Mouse (Mus musculus) heart, adult 2 months (tissue): ENCODE measurements around the gene Itga3.

Source experiments
- CTCF ChIP-seq: fragments of 200-600 bp; IDR thresholded peaks from 2 replicates; pipeline ENCODE4 v1.8.1; 2022; ENCODE audit warnings: antibody characterized with exemption, mild to moderate bottlenecking, moderate library complexity
- EP300 ChIP-seq: fragments of 200-500 bp; IDR thresholded peaks from 2 replicates; pipeline ENCODE4 v1.6.1; 2011; ENCODE audit warnings: low read depth, low read length, control low read depth; ENCODE audit not compliant: insufficient read depth
- POLR2A ChIP-seq: fragments of 200-500 bp; IDR thresholded peaks from 2 replicates; pipeline ENCODE4 v1.6.1; 2011; ENCODE audit warnings: mild to moderate bottlenecking, low read depth, low read length, control low read depth; ENCODE audit not compliant: insufficient read depth

DNA sequence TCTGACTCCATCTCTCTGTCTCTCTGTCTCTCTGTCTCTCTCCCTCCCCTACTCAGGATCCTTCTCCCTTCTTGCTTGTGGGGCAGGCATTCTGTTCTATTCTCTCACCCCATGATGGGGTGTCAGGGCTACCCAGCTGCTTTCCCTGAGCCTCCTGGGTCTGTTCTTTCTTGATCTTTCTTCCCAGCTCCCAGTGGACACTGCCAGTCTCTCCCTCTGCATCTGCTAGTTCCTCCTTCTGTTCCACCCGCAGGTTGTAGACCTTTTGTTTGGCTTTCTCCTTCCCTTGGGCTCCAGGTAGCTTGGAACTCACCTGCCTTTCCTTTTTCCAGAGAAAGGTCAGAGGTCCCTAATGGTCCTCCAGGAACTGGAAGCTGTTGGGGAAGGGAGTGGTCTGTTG lies 65.2 kb downstream of the Itga3 start:
- no peak for TF ChIP-seq CTCF
- no peak for TF ChIP-seq POLR2A
- no peak for TF ChIP-seq EP300
